Mouse (Mus musculus): ENCODE results near the gene Rasal3. TPM values are rescaled to one million over a fixed set of nuclear protein-coding genes. Genes with fewer than 3 reads are reported as not detected.

Gene Rasal3
- polyA plus RNA-seq (2015; fragmentation: Nextera tagmentation; extraction: Ambion mirVana): 0.33 and 0.95 TPM in 2 replicates

DNA sequence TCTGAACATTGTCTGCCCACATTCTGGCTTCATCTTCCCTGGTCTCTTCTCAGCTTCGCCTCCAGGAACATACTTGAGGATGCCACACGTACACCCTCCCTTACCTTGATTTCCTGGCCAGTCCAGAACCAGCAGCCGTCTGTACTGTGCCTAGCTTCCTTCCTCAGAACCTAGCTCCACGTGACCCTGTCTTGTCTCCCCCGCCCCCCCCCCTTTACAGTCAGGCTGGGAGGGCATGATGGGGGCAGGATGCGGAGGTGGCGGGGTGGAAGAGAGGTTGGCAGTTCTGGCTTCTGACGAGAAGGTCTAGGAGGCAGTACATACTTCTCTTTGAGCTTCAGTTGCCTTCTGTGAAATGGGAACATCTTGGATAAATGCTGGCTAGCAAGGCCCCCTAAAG lies at the start of gene Rasal3:
Gene Rasal3, minus strand, starts transcription at position 167 of the 400 bp plus-strand sequence.
- Histone ChIP-seq H3K4me2 (no peak within 1 kb of the TSS), H3K27me3 (peaks cover 11% of the 10 kb centered on the region), H3K36me3 (no peaks in the 10 kb centered on the region), H3K27ac (no peak within 1 kb of the TSS), H3K4me3 (replicated peaks) (no peak within 1 kb of the TSS), H3K9me3 (replicated peaks) (no peaks in the 10 kb centered on the region), H3K4me1 (no peaks in the 10 kb centered on the region), H3K9ac (no peak within 1 kb of the TSS)
- ATAC-seq (replicated peaks; ENCODE audit: low FRiP score): no peak
- 70% methylated on average over 8 of the region's 8 CpGs for WGBS

DNA sequence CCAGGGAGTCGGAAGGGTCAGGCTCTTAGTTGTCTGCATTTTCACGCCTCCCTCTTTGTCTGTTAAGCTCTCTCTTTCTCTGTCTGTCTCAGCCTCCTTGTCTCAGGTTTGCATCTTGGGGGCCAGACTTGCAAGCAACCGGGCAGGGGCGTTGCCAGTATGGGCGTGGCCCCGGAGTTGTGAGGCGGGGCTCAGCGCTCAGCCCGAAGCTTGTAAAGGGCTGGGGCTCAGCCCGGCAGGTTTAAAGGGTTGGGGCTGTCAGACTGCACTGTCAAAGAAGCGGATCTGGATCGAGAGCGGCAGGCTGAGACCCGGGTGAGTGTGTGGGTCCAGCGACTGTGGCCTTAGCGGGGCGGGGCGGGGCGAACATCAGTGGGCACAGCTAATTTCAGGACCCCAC lies 49.1 kb upstream of the Rasal3 start, which contains the start of gene Cyp4f39:
Gene Cyp4f39, plus strand, starts transcription at position 242 of the 400 bp plus-strand sequence.
- Histone ChIP-seq H3K4me1 (peaks cover 9% of the 10 kb centered on the region), H3K27ac (no peak within 1 kb of the TSS), H3K36me3 (no peaks in the 10 kb centered on the region), H3K9ac (no peak within 1 kb of the TSS), H3K4me3 (replicated peaks) (peak within 1 kb of the TSS; percentile 42), H3K27me3 (peaks cover 22% of the 10 kb centered on the region), H3K9me3 (replicated peaks) (no peaks in the 10 kb centered on the region), H3K4me2 (peak within 1 kb of the TSS; percentile 64)
- 2% methylated on average over 19 of the region's 19 CpGs for WGBS
- ATAC-seq (replicated peaks; ENCODE audit: low FRiP score): 0 out of 2 replicates have a peak, but pooled peaks have one; percentile 40

- Histone ChIP-seq H3K27ac (peak overlapping the region; percentile 48; the same call in 1 of the 2 replicates), H3K9ac (no peak overlapping the region), H3K27me3 (peaks cover 22% of the 10 kb centered on the region), H3K4me2 (no peak overlapping the region), H3K4me1 (peaks cover 9% of the 10 kb centered on the region), H3K9me3 (replicated peaks) (no peaks in the 10 kb centered on the region), H3K36me3 (no peaks in the 10 kb centered on the region), H3K4me3 (replicated peaks) (no peak overlapping the region)
- 13% methylated on average over 2 of the region's 2 CpGs for WGBS
- no peak for ATAC-seq (replicated peaks; ENCODE audit: low FRiP score)
These were observed 47.6 kb upstream of the Rasal3 start for GRCm38 (mm10) chr17:32450844-32451537.

DNA sequence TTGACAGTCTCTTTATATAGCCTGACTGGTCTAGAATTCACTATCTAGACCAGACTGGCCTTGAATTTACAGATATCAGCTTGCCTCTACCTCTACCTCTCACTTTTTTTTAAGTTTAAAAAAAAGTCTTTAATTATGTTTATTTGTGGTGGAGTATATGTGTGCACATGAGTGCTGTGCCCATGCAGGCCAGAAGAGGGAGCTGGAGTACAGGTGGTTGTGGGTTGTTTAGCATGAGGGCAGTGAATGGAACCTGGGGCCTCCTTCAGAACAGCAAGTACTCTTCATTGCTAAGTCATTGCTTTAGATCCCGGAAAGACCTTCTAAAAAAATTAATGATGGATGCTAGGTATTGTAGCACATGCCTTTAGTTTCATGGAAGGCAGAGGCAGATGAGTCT lies 45.7 kb upstream of the Rasal3 start:
- H3K27me3 ChIP-seq: peaks cover 19% of the 10 kb centered on the region
- H3K9ac ChIP-seq: no peak overlapping the region
- H3K4me2 ChIP-seq: no peak overlapping the region
- H3K4me1 ChIP-seq: peaks cover 9% of the 10 kb centered on the region
- H3K9me3 ChIP-seq (replicated peaks): no peaks in the 10 kb centered on the region
- ATAC-seq (replicated peaks; ENCODE audit: low FRiP score): no peak
- no peaks in the 10 kb centered on the region for H3K36me3 ChIP-seq
- H3K4me3 ChIP-seq (replicated peaks): no peak overlapping the region
- no peak overlapping the region for H3K27ac ChIP-seq
- 94% methylated on average over 1 of the region's 1 CpGs for WGBS

DNA sequence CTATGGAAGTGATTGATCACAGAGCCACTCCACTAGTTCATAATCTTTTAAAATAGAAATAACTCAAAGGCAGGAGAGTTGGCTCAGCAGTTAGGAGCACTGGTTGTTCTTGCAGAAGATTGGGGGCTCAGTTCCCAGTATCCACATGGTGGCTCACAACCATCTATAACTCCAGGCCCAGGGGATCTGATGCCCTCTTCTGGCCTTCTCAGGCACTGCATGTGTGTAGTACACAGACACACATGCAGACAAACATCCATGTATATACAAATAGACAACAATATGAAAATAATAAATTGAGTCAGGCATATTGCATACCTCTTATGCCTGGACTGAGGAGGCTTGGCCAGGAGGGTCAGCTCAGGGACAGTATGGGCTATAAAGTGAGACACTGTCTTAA lies 43.8 kb upstream of the Rasal3 start:
- Histone ChIP-seq H3K27me3 (0 out of 2 replicates have a peak, but pooled peaks cover under 1% of the 10 kb centered on the region), H3K9me3 (replicated peaks) (no peaks in the 10 kb centered on the region), H3K4me3 (replicated peaks) (no peak overlapping the region), H3K27ac (no peak overlapping the region), H3K36me3 (no peaks in the 10 kb centered on the region), H3K4me2 (no peak overlapping the region), H3K9ac (no peak overlapping the region), H3K4me1 (peaks cover 2% of the 10 kb centered on the region)
- ATAC-seq (replicated peaks; ENCODE audit: low FRiP score): no peak

- H3K36me3 ChIP-seq: no peaks in the 10 kb centered on the region
- no peak for ATAC-seq (replicated peaks; ENCODE audit: low FRiP score)
- 78% methylated on average over 5 of the region's 5 CpGs for WGBS
- no peak overlapping the region for H3K4me2 ChIP-seq
- H3K27ac ChIP-seq: no peak overlapping the region
- no peaks in the 10 kb centered on the region for H3K27me3 ChIP-seq
- H3K4me1 ChIP-seq: no peaks in the 10 kb centered on the region
- no peaks in the 10 kb centered on the region for H3K9me3 ChIP-seq (replicated peaks)
- no peak overlapping the region for H3K4me3 ChIP-seq (replicated peaks)
- H3K9ac ChIP-seq: no peak overlapping the region
These were observed 41.6 kb upstream of the Rasal3 start for GRCm38 (mm10) chr17:32445016-32445415.

- Histone ChIP-seq H3K9me3 (replicated peaks) (no peaks in the 10 kb centered on the region), H3K4me3 (replicated peaks) (no peak overlapping the region), H3K4me1 (no peaks in the 10 kb centered on the region), H3K9ac (no peak overlapping the region), H3K27me3 (no peaks in the 10 kb centered on the region), H3K4me2 (no peak overlapping the region), H3K36me3 (no peaks in the 10 kb centered on the region), H3K27ac (no peak overlapping the region)
- ATAC-seq (replicated peaks; ENCODE audit: low FRiP score): no peak
- 75% methylated on average over 6 of the region's 6 CpGs for WGBS
These were observed 39.9 kb upstream of the Rasal3 start for GRCm38 (mm10) chr17:32443245-32443644.

GRCm38 (mm10) chr17:32437106-32437505 lies 33.7 kb upstream of the Rasal3 start:
- H3K27me3 ChIP-seq: no peaks in the 10 kb centered on the region
- H3K4me1 ChIP-seq: no peaks in the 10 kb centered on the region
- H3K9me3 ChIP-seq (replicated peaks): no peaks in the 10 kb centered on the region
- WGBS: 94% methylated on average over 4 of the region's 4 CpGs
- no peak overlapping the region for H3K4me2 ChIP-seq
- H3K36me3 ChIP-seq: no peaks in the 10 kb centered on the region
- no peak overlapping the region for H3K27ac ChIP-seq
- no peak for ATAC-seq (replicated peaks; ENCODE audit: low FRiP score)
- no peak overlapping the region for H3K4me3 ChIP-seq (replicated peaks)
- H3K9ac ChIP-seq: no peak overlapping the region

GRCm38 (mm10) chr17:32435151-32435550 lies 31.8 kb upstream of the Rasal3 start:
- no peak overlapping the region for H3K27ac ChIP-seq
- H3K4me1 ChIP-seq: no peaks in the 10 kb centered on the region
- H3K9ac ChIP-seq: no peak overlapping the region
- no peak for ATAC-seq (replicated peaks; ENCODE audit: low FRiP score)
- H3K27me3 ChIP-seq: no peaks in the 10 kb centered on the region
- no peaks in the 10 kb centered on the region for H3K36me3 ChIP-seq
- WGBS: 65% methylated on average over 5 of the region's 5 CpGs
- no peak overlapping the region for H3K4me2 ChIP-seq
- H3K9me3 ChIP-seq (replicated peaks): no peaks in the 10 kb centered on the region
- no peak overlapping the region for H3K4me3 ChIP-seq (replicated peaks)

- Histone ChIP-seq H3K4me3 (replicated peaks) (no peak overlapping the region), H3K9me3 (replicated peaks) (no peaks in the 10 kb centered on the region), H3K27me3 (no peaks in the 10 kb centered on the region), H3K9ac (no peak overlapping the region), H3K36me3 (no peaks in the 10 kb centered on the region), H3K27ac (no peak overlapping the region), H3K4me2 (no peak overlapping the region), H3K4me1 (no peaks in the 10 kb centered on the region)
- WGBS: 44% methylated on average over 4 of the region's 4 CpGs
- ATAC-seq (replicated peaks; ENCODE audit: low FRiP score): no peak
These were observed 30.9 kb upstream of the Rasal3 start for GRCm38 (mm10) chr17:32434324-32434723.

GRCm38 (mm10) chr17:32431972-32432371 lies 28.6 kb upstream of the Rasal3 start:
- WGBS: 60% methylated on average over 3 of the region's 3 CpGs
- Histone ChIP-seq H3K9me3 (replicated peaks) (no peaks in the 10 kb centered on the region), H3K27me3 (0 out of 2 replicates have a peak, but pooled peaks cover 5% of the 10 kb centered on the region), H3K4me3 (replicated peaks) (no peak overlapping the region), H3K9ac (no peak overlapping the region), H3K4me1 (no peaks in the 10 kb centered on the region), H3K36me3 (no peaks in the 10 kb centered on the region), H3K4me2 (no peak overlapping the region), H3K27ac (no peak overlapping the region)
- ATAC-seq (replicated peaks; ENCODE audit: low FRiP score): no peak

DNA sequence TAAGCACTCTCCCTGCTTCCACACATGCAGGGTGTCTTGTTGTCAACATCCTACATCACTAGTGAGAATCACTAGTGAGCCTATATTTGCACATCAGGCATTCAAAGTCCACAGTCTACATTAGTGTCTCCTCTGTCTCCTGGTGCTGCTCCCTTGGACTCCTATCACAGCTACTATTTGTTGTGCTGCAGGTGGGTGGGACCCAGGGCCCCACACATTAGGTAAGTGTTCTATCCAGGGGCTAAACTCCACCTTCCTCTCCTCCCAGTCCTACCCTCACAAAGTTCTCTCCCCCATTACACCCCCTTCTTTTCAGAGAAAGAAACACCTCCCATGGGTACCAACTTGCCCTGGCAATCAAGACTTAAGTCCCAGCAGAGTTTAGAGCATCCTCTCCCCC lies 23.2 kb upstream of the Rasal3 start:
- Histone ChIP-seq H3K9me3 (replicated peaks) (no peaks in the 10 kb centered on the region), H3K4me1 (no peaks in the 10 kb centered on the region), H3K27ac (no peak overlapping the region), H3K36me3 (no peaks in the 10 kb centered on the region), H3K27me3 (0 out of 2 replicates have a peak, but pooled peaks cover 5% of the 10 kb centered on the region), H3K4me2 (no peak overlapping the region), H3K4me3 (replicated peaks) (no peak overlapping the region), H3K9ac (no peak overlapping the region)
- ATAC-seq (replicated peaks; ENCODE audit: low FRiP score): no peak

GRCm38 (mm10) chr17:32424034-32424433 lies 20.7 kb upstream of the Rasal3 start, which contains the start of gene Pglyrp2:
Pglyrp2 (minus strand) TSS chr17:32424167.
- WGBS: 90% methylated on average over 2 of the region's 2 CpGs
- no peak for ATAC-seq (replicated peaks; ENCODE audit: low FRiP score)
- Histone ChIP-seq H3K27ac (no peak within 1 kb of the TSS), H3K4me2 (no peak within 1 kb of the TSS), H3K9ac (no peak within 1 kb of the TSS), H3K9me3 (replicated peaks) (no peaks in the 10 kb centered on the region), H3K4me1 (no peaks in the 10 kb centered on the region), H3K27me3 (0 out of 2 replicates have a peak, but pooled peaks cover 5% of the 10 kb centered on the region), H3K36me3 (no peaks in the 10 kb centered on the region), H3K4me3 (replicated peaks) (no peak within 1 kb of the TSS)
